Mouse (Mus musculus): ENCODE measurements around the gene Ica1.

GRCm38 (mm10) chr6:8738396-8738795 is 39.9 kb downstream of the Ica1 start:
- TF ChIP-seq CTCF (IDR thresholded peaks at IDR 0.05; ENCODE audit: borderline replicate concordance, insufficient read depth, low read depth, low read length) (no peak), POLR2A (IDR thresholded peaks at IDR 0.05; ENCODE audit: borderline replicate concordance, insufficient read depth, low read length) (no peak)

Data from cerebellum, adult 2 months (tissue).